Mouse (Mus musculus) stomach, embryonic 16.5 days (tissue): Measurements from ENCODE around the gene Wnt2b. TPM values are rescaled to one million over a fixed set of nuclear protein-coding genes. Genes with fewer than 3 reads are reported as not detected.

Source experiments
- ATAC-seq: fragments of 200-750 bp; cut with Nextera tagmentation; 2 replicates; pipeline ENCODE4 v1.8.0; 2017; ENCODE audit warnings: moderate number of reproducible peaks, moderate TSS enrichment; ENCODE audit not compliant: insufficient read depth, low FRiP score
- H3K27ac ChIP-seq: fragments of 300-500 bp; sonication (generic); 2 replicates; pipeline ENCODE4 v1.5.1; 2014; ENCODE audit warnings: low read length
- H3K27me3 ChIP-seq: fragments of 300-500 bp; sonication (generic); 2 replicates; pipeline ENCODE4 v1.6.1; 2014; ENCODE audit warnings: low read length, control low read depth, mixed read lengths; ENCODE audit not compliant: control insufficient read depth, insufficient read depth
- H3K36me3 ChIP-seq: fragments of 300-500 bp; sonication (generic); 2 replicates; pipeline ENCODE4 v1.6.1; 2014; ENCODE audit warnings: low read length; ENCODE audit not compliant: control insufficient read depth, insufficient read depth
- H3K4me1 ChIP-seq: fragments of 300-500 bp; sonication (generic); 2 replicates; pipeline ENCODE4 v1.6.1; 2014; ENCODE audit warnings: low read length, control low read depth, mixed read lengths; ENCODE audit not compliant: control insufficient read depth, insufficient read depth
- H3K4me2 ChIP-seq: fragments of 300-500 bp; sonication (generic); 2 replicates; pipeline ENCODE4 v1.6.1; 2014; ENCODE audit warnings: low read depth, low read length, mixed read lengths
- H3K4me3 ChIP-seq: fragments of 300-500 bp; sonication (generic); replicated peaks from 2 replicates; pipeline ENCODE4 v1.5.1; 2014; ENCODE audit warnings: mild to moderate bottlenecking, low read length
- H3K9ac ChIP-seq: fragments of 300-500 bp; sonication (generic); 2 replicates; pipeline ENCODE4 v1.6.1; 2014; ENCODE audit warnings: low read length
- H3K9me3 ChIP-seq: fragments of 300-500 bp; sonication (generic); replicated peaks from 2 replicates; pipeline ENCODE4 v1.6.1; 2016; ENCODE audit warnings: low read length, control low read depth; ENCODE audit not compliant: control insufficient read depth
- WGBS: fragments of 180-500 bp; shearing (Covaris S2); extraction: QIAGEN DNeasy Blood & Tissue Kit; methylation state at CpG from one replicate; pipeline ENCODE4 v1.1.7; 2014; 5-methylcytosine and 5-hydroxymethylcytosine counted together
- polyA plus RNA-seq: library from polyadenylated mRNA; unstranded; fragments of >200 nt; fragmentation: Nextera tagmentation; extraction: Ambion mirVana; gene quantifications from 2 replicates; pipeline ENCODE4 v1.2.1, GENCODE M21; 2015

The Wnt2b gene
- polyA plus RNA-seq = 2.1 and 3.1 TPM in 2 replicates

- Histone ChIP-seq H3K9ac (peak within 1 kb of the TSS; percentile 70), H3K4me2 (peak within 1 kb of the TSS; percentile 87), H3K9me3 (no peaks in the 10 kb centered on the region), H3K27me3 (peaks cover 41% of the 10 kb centered on the region), H3K36me3 (no peaks in the 10 kb centered on the region), H3K4me1 (peaks cover 12% of the 10 kb centered on the region), H3K27ac (0 out of 2 replicates have a peak within 1 kb of the TSS, but pooled peaks have one; percentile 24), H3K4me3 (peak within 1 kb of the TSS; percentile 57)
- 1% methylated on average over 81 of the region's 87 CpGs for WGBS
- ATAC-seq = peak; percentile 65; the same call in 1 of the 2 replicates
Observed at GRCm38 (mm10) chr3:104961066-104962059, at the start of gene Wnt2b. Gene Wnt2b (minus strand): TSS chr3:104961921.

GRCm38 (mm10) chr3:105010681-105011339 lies 49.1 kb upstream of the Wnt2b start:
- no peak overlapping the region for H3K9ac ChIP-seq
- peaks cover 24% of the 10 kb centered on the region for H3K36me3 ChIP-seq
- H3K4me3 ChIP-seq = no peak overlapping the region
- no peak overlapping the region for H3K27ac ChIP-seq
- no peaks in the 10 kb centered on the region for H3K9me3 ChIP-seq
- H3K27me3 ChIP-seq = no peaks in the 10 kb centered on the region
- ATAC-seq = no peak
- no peak overlapping the region for H3K4me2 ChIP-seq
- WGBS = 86% methylated on average over 11 of the region's 11 CpGs
- peaks cover 6% of the 10 kb centered on the region; the same call in 1 of the 2 replicates for H3K4me1 ChIP-seq

- Histone ChIP-seq H3K36me3 (peaks cover 38% of the 10 kb centered on the region), H3K4me3 (no peak overlapping the region), H3K27me3 (no peaks in the 10 kb centered on the region), H3K4me2 (no peak overlapping the region), H3K27ac (no peak overlapping the region), H3K4me1 (peaks cover 4% of the 10 kb centered on the region; the same call in 1 of the 2 replicates), H3K9me3 (no peaks in the 10 kb centered on the region), H3K9ac (no peak overlapping the region)
- no peak for ATAC-seq
- WGBS = 65% methylated on average over 9 of the region's 9 CpGs
Observed at GRCm38 (mm10) chr3:105008070-105008469, 46.3 kb upstream of the Wnt2b start.

GRCm38 (mm10) chr3:105006101-105006500 lies 44.4 kb upstream of the Wnt2b start:
- WGBS = 92% methylated on average over 6 of the region's 6 CpGs
- Histone ChIP-seq H3K4me1 (peaks cover 3% of the 10 kb centered on the region), H3K9me3 (no peaks in the 10 kb centered on the region), H3K36me3 (peaks cover 36% of the 10 kb centered on the region), H3K27ac (no peak overlapping the region), H3K4me3 (no peak overlapping the region), H3K9ac (no peak overlapping the region), H3K4me2 (no peak overlapping the region), H3K27me3 (no peaks in the 10 kb centered on the region)
- no peak for ATAC-seq

DNA sequence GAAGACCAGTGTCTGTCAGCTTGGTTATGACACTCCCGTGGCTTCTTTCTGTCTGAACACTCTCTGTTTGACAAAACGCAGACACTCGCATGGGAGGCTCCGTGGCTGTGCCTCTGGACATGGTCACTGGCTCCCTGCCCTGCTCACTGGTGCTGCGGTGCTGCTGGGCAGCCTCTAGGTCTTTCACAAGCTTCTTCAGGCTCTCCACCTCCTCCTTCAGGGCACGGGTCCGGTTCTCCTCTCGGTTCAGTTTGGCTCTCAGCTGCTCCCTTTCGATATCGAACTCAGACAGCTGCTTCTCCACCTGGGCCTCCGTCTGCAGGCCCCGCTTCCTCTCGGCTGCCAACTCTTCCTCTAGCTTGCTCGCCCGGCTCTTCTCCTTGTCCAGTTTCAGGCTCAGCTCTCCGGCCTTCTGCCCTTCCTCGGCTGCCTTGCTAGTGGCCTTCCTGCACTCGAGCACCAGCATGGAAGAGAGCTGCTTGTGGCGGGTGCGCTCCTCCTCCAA lies 43.9 kb upstream of the Wnt2b start:
- no peak overlapping the region for H3K27ac ChIP-seq
- H3K4me3 ChIP-seq = no peak overlapping the region
- no peaks in the 10 kb centered on the region for H3K27me3 ChIP-seq
- peaks cover 8% of the 10 kb centered on the region for H3K4me1 ChIP-seq
- peaks cover 31% of the 10 kb centered on the region for H3K36me3 ChIP-seq
- H3K9me3 ChIP-seq = no peaks in the 10 kb centered on the region
- 91% methylated on average over 20 of the region's 20 CpGs for WGBS
- no peak for ATAC-seq
- no peak overlapping the region for H3K9ac ChIP-seq
- H3K4me2 ChIP-seq = no peak overlapping the region

GRCm38 (mm10) chr3:105005011-105005410 lies 43.3 kb upstream of the Wnt2b start:
- H3K4me3 ChIP-seq = no peak overlapping the region
- H3K4me2 ChIP-seq = no peak overlapping the region
- no peak for ATAC-seq
- peaks cover 8% of the 10 kb centered on the region for H3K4me1 ChIP-seq
- no peak overlapping the region for H3K9ac ChIP-seq
- WGBS = 92% methylated on average over 10 of the region's 10 CpGs
- H3K27ac ChIP-seq = no peak overlapping the region
- no peaks in the 10 kb centered on the region for H3K9me3 ChIP-seq
- H3K27me3 ChIP-seq = no peaks in the 10 kb centered on the region
- H3K36me3 ChIP-seq = peaks cover 29% of the 10 kb centered on the region

- Histone ChIP-seq H3K27ac (no peak overlapping the region), H3K4me1 (peaks cover 8% of the 10 kb centered on the region), H3K9me3 (no peaks in the 10 kb centered on the region), H3K4me3 (no peak overlapping the region), H3K27me3 (no peaks in the 10 kb centered on the region), H3K9ac (no peak overlapping the region), H3K4me2 (no peak overlapping the region), H3K36me3 (peaks cover 25% of the 10 kb centered on the region)
- no peak for ATAC-seq
- 81% methylated on average over 14 of the region's 14 CpGs for WGBS
Observed at GRCm38 (mm10) chr3:105003960-105004463, 42.3 kb upstream of the Wnt2b start.

DNA sequence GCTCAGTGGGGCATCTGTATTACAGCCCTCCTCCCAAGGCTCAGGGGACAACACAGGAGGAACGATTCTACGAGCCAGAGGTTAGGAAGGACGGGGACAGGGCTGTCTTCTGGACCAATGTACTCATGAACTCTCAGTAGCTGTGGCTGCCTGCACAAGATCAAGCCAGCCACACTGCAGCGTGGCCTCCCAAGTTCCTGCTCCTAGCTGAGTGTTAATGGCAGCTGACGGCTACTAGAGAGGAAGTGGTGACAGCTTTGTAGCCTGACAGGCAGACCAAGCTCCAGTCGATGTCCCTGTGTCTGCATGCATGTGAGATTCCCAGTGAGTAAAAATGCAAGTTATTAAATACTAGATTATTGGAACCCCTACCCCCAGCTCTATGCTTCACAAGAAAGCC lies 39.7 kb upstream of the Wnt2b start:
- ATAC-seq = peak; percentile 39; the same call in 1 of the 2 replicates
- H3K27me3 ChIP-seq = no peaks in the 10 kb centered on the region
- peak overlapping the region; percentile 53 for H3K27ac ChIP-seq
- no peak overlapping the region for H3K4me2 ChIP-seq
- no peak overlapping the region for H3K4me3 ChIP-seq
- no peak overlapping the region for H3K9ac ChIP-seq
- H3K9me3 ChIP-seq = no peaks in the 10 kb centered on the region
- peaks cover 16% of the 10 kb centered on the region for H3K36me3 ChIP-seq
- H3K4me1 ChIP-seq = peaks cover 8% of the 10 kb centered on the region
- 58% methylated on average over 6 of the region's 6 CpGs for WGBS
